Mouse (Mus musculus): ENCODE measurements around the gene Lat. TPM values are rescaled to one million over a fixed set of nuclear protein-coding genes. Genes with fewer than 3 reads are reported as not detected.

The Lat gene
- total RNA-seq, 2 experiments from 2014 or later, result 0.27 to 2.4 TPM

DNA sequence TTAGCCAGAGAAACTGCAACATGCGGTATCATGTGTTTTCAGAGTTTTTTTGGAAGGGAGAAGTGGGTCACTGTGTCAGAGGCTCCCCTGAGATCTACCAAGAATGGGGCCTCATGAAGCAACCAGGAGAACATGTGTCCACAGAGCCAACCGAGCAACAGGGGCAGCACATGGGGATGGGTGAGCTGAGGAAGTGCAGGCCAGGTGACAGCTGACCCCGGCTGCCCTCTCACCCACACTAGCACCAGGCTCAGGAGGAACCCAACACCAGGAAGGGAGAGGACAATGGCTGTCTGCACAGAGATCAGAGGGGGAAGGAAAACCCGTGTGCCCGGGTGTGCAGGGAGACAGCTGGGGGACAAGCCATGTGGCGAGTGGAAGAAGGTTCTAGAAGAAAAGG is 5.2 kb upstream of the Lat start:
- no peak for DNase-seq
- intact Hi-C loops (cut with DNase I), result loop anchor here (2.0 kb wide), 1 partner anchor 42 kb away; no protein-coding TSS in a partner anchor

DNA sequence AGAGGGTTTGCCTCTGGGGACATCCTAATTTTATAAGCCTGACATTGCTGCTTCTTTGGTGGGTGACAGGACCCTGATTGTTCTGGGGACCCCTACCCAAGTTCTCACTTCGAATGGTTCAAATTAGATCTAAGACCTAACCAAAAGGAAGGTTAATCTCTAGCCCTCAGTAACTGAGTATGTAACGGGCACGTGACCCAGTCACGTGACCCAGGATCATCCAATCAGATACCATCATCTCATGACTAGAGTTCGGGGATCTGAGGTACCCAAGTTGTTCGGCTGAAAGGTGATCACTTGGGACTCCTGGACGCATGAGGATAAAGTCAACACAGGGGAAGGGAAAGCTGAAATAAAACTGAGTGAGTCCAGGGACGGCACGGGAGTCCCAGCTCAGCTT is 3.6 kb upstream of the Lat start:
- DNase-seq, result no peak
- intact Hi-C loops (cut with DNase I), result no loop called here

DNA sequence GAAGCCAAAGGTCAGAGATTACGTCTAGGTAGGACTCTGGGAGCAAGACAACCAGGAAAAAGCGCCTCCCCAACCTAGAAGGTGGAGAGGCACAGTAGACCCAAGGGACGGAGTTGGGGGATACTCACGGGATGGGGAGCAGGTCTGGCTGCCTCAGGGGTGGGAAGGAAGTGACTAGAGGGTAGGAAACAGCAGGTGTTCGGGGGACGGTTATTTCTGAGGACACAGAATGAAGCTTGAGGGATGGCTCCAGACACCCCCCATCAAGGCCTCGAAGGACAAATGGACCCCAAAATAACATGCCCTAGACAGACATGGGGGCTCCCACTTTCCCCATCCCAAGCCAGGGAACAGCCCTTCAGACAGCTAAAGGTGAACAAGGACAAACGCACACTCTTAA is 1.0 kb downstream of the Lat start:
- intact Hi-C loops (cut with DNase I), result no loop called here
- no peak for DNase-seq

DNA sequence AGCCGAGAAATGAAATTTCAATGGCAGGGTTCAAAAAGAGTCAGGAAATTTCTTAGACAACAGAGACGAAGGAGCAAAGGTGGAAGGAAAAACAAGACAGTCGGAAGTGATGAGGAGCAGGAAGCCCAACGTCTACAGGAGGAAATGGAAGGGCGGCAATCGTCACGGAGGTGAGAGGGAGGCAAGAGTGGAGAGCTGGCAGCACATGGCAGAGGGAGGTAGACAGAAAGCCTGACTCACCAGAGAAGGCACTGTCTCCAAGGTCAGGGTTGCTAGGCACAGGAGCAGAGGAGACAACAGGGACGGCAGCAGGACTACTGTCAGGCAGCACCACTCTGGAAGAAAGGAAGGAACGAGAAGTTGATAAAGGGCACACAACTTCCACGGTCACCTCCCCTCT is 1.7 kb downstream of the Lat start:
- no peak for DNase-seq
- intact Hi-C loops (cut with DNase I), result no loop called here

DNA sequence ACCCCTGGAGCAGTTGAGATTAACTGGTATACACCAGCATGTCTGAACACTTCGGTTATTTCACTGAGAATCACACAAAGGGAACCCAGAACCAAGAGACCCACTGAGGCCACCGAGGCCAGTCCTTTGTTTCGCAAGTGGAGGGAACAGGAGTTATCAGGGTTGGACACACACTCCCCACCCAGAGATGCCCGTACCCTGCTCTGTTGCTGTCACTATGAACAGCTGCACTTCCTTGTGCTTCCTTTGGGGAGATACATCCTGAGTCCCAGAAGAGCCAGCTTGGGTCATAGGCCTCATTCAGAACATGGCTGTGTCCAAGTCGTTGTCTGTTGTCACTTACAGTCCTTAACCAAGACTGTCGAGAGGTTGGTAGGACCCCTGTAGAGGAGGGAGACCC is 6.3 kb downstream of the Lat start:
- DNase-seq, result no peak
- intact Hi-C loops (cut with DNase I), result no loop called here

DNA sequence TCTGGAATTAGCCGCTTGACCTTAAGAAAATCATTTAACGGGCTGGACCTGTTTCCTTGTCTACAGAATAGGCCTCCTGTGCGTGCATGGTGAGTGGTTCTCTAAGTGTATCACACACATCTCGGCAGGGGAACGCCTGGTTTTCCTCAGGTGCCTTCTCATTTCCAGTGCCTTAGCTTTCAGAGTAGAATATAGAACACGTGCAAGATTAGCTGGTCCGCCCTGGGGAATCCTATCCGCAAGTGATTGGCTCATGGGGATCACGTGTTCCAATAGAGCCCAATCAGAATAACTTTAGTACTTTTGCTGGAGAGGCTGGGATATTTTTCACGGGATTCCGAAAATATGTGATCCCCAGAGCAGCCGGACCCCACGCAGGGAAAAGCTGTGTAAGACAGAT is 10.3 kb downstream of the Lat start:
- intact Hi-C loops (cut with DNase I), result no loop called here
- no peak for DNase-seq

DNA sequence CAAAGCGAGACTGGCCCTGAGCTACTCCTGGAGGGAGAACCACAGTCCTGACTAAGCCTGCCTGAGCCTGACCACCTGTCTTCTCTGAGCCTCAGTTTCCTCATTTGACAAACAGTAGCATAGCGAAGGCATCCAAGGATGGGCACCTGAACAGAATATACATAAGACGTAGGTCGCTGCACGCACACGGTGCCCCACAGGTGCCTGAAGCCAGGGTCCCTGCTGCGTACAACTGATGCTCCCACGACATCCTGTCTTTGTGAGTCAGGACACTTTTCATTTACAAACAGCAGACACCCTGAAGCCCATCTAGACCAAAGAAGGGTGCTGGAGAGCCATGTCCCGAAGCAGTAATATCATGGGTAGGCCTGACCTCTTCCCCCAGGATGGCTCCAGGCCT is 11.0 kb downstream of the Lat start:
- intact Hi-C loops (cut with DNase I), result no loop called here
- DNase-seq, result no peak

DNA sequence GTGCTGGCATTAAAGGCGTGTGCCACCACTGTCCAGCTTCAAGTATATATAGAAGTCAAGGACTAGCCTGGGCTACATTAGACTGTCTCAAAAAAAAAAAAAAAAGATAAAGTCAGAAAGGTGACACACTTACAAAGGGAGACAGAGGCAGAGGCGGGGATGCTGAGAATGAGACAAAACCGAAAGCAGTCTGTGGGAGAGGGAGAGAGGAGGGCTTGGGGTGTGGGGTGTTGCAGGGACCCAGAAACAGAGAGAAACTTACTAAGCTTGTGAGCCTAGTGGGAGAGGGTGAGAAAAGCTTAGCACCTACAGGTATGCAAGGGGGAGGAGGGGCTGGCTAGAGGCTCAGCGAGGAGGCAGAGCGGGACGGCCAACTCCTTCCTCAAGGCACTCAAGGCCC is 11.5 kb downstream of the Lat start:
- intact Hi-C loops (cut with DNase I), result no loop called here
- no peak for DNase-seq

DNA sequence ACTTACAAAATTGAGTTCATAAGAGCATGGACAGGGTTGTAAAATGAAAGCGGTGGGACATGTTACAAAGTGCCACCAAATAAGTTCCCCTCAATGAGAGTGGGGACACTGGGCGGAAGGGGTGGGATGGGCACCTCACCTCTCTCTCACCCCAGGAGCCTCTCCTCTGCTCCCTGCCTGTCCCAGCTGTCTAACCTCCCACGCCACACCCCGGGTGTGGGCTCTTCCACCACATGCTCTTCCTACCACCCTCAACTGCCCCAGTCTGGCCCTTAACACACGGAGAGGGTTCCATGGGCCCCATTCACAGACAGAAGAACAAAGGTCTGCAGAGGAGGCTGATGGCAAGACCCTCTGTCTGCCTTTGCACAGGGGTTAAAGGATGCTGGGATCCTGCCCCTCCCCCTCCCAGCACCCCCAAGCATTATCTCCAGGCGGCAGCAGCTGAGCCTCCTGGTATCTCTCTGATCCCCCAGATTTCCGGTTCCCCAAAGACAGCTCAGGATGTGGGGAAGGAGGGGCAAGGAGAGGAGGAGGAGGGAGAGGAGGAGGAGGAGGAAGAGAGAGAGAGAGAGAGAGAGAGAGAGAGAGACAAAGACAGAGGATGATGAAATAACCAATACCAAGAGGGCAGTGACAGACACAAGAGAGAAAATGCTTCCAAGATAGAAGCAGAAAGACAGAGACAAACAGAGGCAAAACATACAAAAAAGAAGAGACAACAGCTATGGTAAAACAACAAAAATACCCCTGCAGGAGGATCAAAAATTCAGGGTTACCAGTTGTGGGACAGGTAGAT is 12.4 kb downstream of the Lat start:
- no peak for DNase-seq
- intact Hi-C loops (cut with DNase I), result no loop called here

DNA sequence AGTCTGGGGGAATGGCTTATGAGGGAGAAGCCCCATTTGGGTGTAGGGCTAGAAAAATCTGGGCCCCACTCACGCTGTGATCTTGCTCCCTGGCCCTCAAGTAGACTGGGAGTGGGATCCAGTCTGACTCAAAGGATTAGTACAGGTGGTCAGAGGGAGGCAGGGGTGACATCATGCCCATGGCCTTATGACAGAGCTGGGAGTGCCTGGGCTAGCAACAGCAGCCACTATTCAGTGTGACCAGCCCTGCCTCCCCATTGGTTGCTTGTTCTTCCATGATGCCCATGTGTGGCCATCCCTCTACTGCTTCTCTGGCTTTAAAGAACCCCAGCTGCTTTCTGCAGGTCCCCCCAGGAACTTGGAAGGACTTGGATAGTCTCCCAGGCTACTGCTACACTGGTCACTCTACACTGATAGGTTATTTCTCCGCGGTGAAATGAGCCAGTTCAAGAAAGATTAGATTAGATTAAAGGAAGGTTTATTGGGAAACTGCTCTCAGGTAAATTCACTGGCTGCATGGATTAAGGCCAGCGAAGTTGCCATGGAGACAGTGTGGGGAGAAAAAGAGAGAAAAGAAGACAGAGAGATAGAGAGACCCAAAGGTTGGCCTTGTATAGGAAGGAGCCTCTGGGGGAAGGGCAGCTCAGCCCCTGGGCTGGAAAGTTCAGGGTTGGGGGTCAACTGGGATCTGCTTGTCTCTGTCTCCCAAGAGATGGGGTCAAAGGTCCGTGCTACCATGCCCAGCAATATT is 13.3 kb downstream of the Lat start:
- intact Hi-C loops (cut with DNase I), result no loop called here
- no peak for DNase-seq

DNA sequence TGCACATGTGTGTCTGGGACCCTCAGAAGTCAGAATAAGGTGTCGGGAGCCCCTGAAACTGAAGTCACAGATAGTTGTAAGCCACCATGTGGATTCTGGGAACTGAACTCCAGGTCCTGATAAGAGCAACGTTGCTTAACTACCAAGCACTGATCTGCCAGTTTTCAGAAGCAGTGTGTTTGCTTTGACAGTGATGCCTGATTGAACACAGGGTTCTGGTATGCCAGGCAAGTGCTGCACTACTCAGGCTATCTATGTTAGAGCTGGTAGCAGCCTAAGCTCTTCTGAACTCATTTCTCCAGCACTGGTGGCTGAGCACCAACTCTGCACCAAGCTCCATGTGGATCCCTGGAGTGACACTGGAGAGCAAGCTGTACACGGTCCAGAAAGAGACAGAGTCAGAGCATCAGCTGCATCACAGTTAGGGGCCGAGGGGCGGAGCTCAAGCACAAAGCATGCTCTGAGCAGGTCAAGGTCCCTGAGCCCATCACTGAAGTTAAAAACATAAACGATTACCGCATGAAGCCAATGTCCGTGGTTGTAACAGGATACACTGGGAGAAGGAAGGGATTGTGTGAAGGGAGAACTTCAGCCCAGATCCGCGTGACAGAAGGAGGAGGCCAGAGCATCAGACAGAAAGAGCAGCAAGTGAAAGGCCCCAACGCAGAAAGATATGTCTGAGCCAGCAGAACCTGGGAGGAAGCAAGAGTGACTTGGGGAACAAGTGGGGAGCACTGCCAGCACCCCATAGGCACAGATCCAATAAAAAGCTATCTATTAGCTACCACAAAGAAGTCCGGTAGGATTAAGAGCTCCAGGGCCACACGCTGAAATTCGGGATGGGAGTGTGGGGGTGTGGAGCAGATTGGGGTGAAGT is 14.4 kb downstream of the Lat start:
- intact Hi-C loops (cut with DNase I), result no loop called here
- no peak for DNase-seq

DNA sequence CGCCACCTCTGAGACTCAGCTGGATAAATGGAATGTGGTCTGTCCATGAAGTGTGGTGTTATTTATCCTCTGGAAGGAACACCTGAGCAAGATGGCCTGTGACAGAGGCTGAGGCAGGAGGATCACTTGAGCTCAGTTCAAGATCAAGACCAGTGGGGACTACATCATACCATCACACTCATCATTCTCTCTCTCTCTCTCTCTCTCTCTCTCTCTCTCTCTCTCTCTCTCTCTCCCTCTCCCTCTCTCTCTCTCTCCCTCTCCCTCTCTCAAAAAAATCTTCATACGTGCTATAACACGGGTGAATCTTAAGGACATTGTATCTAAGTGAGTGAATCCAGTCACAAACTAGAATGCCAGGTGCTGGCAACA is 15.4 kb downstream of the Lat start:
- intact Hi-C loops (cut with DNase I), result no loop called here
- DNase-seq, result no peak

DNA sequence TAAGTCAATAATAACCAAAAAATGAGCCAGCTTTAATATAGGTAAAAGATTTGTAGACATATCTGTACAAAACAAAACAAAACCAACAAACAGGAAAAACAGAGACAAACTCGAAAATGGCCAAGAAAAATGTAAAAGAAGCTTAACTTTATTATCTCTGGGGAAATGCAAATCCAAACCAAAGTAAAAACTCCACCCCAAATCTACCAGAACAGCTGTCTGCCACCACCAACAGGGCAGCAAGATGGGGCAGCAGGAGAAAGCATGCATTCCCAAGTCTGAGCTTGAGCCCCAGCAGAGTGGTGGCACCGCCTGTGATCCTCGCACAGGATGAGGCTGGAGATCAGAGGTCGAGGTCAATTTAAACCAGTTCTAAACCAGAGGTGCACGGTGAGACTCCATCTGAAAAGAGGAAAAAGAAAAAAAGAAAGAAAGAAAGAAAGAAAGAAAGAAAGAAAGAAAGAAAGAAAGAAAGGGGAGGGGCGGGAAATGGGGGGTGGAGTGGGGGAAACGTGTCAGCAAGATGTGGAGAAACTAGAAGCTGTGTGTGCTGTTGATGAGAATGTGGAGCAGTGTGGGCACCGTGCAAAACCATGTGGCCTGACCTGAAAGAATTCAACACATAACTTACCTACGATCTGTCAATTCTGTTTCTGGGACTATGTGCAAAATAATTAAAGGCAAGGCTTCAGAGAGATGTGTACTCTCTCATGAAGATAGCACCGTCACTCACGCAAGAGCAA is 15.9 kb downstream of the Lat start:
- intact Hi-C loops (cut with DNase I), result no loop called here

DNA sequence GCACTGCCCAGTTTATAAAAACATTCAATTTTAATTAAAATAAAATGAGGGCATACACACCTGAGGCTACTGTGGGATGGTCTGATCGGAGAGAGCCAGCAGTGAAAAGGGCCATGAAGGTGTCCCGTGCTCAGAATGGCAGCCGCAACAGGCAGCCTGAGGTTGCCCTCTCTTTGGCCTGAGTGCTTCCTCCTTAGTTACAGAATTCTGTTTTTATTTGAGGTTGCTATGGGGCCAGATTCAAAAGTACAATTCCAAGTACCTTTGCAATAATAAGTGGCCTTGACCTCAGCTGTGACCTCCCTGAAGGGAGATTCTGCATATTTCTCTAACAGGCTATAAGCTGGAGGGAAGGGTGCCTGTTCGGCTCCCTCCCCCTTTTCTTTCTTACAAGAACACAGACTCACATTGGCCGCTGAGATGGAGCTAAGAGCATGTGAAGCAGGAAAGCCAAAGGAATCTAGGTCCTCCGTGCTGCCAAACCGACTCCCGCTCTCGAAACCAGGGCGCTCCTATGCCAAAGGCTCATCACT is 17.9 kb downstream of the Lat start:
- intact Hi-C loops (cut with DNase I), result no loop called here
- DNase-seq, result no peak

More for the DNA sequence above, 15.9 kb downstream of the Lat start:
- no peak for DNase-seq

DNA sequence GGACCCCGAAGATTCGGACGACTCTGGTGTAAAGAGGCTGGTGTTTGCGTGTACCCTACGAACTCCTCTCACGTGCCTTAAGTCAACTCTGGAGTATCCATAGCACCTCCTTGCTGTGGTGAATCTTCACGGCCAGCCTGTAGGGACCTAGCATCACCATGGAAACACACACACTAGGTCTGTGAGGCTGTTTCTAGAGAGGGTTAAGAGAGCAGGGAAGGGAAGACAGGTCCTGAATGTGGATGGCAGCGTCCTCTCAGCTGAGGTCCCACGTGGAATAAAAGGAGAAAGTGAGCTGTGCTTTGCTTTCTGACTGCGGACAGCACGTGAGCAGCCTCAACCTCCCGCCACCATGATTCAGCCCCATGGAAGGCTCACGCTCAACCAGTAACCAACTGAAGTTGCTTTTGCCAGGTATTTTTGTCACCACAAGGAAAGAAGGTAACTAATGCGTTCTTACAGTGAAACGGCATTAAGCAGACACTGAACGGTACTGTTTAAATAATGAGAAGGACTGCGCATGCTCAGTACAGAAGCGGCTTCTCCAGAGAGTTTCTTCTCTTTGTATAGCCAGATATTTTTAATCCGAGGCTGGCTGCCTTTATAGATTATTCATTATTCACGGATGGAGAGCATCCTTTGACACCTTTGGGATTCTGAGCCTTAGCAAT is 18.5 kb downstream of the Lat start:
- no peak for DNase-seq
- intact Hi-C loops (cut with DNase I), result no loop called here

DNA sequence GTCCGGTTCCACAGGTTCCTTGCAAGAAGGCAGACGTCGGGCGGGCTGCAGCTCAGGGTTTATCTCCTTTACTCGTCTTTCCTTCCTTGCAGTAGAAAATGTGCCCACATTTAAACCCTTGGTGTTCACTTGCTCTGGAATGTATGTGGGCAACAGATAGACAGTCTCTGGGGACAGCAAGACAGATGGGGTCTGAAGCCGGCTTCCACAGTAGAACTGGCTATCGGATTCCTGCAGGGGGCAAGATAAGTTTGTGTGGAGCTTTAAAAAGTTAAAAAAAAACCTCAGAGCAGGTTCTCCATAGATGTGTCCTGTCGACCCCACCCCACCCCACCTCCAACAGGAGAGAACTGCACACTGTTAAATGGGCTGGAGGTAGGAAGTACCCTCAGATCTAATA is 21.1 kb downstream of the Lat start:
- intact Hi-C loops (cut with DNase I), result no loop called here
- DNase-seq, result no peak

DNA sequence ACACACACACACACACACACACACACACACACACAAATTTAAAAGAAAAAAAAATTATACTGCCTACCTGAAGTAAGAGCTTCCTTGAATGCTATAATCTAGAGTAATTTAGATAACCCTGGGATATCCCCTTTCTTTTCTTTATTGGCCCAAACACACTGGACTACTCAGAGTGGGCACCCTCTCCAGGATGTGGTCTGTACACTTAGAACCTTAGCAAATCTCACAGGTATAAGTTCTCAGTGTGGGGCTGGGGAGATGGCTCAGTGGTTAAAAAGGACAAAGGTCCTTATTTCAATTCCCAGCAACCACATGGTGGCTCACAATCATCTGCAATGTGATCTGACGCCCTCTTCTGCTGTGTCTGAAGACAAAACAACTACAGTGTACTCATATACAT is 22.3 kb downstream of the Lat start:
- intact Hi-C loops (cut with DNase I), result no loop called here

DNA sequence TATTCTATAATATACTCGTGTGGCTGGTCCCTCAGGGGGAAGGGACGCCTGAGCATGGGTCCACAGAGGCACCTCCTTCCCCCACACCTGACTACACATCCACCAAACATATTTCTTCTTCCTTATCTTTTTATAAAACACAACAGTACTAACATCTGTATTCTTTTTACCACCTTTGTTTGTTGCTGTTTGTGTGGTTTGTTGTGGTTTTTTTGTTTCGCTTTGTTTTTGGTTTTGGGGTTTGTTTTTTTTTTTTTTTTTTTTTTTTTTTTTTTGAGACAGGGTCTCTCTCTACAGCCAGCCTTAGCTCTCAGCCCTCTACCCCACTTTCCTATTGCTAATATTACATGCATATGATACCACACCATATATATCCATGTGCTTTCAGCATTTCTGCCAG is 23.4 kb downstream of the Lat start:
- no peak for DNase-seq
- intact Hi-C loops (cut with DNase I), result no loop called here

More for the DNA sequence above, 22.3 kb downstream of the Lat start:
- DNase-seq, result no peak

DNA sequence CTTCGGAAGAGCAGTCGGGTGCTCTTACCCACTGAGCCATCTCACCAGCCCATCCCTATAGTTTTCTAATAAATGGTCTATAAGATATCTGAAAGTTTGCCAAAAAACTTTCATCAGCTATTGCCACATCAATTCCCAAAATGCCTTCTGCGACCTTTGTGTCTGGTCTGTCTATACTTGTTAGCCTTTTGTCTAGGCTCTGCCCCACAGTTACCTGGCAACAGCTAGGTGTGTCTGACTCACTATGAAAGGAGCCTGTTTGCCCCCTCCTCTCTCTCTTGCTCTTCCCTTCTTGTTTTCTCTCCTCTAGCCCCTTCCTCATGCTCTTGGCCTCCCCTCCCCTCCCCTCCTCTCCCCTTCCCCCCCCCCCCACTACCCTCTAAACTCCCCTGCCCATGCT is 23.8 kb downstream of the Lat start:
- DNase-seq, result no peak
- intact Hi-C loops (cut with DNase I), result no loop called here

DNA sequence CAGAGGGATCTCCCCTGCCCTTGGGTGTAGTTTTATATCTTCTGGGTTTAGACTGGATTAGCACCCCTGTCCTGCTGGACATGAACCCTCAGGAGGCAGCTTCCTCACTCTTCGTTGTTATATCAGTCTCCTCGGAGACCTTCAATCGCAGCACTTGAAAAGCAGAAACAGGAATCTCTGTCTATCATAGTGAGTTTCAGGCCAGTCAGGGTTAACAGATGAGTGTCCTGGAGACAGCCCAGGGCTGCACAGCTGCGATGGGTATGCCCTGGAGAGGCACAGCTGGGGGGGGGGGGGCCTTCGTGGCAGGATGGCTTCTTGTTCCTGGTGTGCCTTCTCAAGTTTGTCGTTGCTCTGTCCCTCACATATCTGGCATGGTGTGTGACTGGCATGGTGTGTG is 28.5 kb downstream of the Lat start:
- no peak for DNase-seq
- intact Hi-C loops (cut with DNase I), result no loop called here

Data from gastrocnemius, postnatal 36 days (tissue).